Mouse (Mus musculus) forelimb bud, embryonic 11.5 days (tissue): ENCODE measurements around the gene Pgm2l1.

ENCODE experiments used
- DNase-seq: peaks from one replicate; pipeline ENCODE4 v3.0.0-alpha.2; 2012; ENCODE audit warnings: low read depth, low spot score

The Pgm2l1 gene

DNA sequence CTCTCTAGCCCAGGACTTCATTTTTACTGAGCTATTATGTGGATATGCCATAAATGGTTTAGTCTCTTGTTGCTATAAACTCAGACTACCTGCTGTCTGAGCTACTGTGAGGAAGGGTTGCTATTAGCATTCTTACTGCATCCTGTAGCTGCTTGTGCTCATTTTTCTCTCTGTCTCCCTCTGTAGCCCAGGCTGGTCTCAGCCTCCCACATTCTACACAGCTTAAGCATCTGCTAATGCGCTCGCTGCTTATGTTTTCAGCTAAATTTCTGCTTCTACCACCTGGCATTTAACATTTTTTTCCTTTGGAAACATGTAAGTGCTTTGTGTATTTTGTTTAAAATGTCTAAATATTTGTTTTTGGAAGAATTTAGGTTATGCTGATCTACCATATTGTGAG lies 68.6 kb downstream of the Pgm2l1 start:
- DNase-seq = no peak

DNA sequence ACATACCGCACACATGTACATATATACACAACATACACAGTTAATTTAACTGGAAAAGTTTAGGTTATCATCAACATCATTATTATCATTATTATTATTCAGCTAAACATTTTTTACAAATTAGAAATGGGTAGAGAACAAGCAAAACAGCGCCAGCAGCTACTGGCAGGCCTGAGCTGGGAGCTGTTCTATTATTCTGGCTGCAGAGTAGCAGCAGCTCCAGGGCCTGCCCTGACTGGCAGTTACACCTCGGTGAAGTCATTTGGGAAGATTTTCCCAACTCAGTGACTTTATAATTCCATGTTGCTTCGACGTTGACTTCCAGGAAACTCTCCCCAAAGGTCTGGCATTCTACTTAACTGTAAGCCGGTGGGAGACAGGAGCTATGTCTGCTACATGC lies 69.5 kb downstream of the Pgm2l1 start:
- no peak for DNase-seq

- DNase-seq = peak; percentile 37
Observed at GRCm38 (mm10) chr7:100298861-100299510, 71.8 kb downstream of the Pgm2l1 start.

DNA sequence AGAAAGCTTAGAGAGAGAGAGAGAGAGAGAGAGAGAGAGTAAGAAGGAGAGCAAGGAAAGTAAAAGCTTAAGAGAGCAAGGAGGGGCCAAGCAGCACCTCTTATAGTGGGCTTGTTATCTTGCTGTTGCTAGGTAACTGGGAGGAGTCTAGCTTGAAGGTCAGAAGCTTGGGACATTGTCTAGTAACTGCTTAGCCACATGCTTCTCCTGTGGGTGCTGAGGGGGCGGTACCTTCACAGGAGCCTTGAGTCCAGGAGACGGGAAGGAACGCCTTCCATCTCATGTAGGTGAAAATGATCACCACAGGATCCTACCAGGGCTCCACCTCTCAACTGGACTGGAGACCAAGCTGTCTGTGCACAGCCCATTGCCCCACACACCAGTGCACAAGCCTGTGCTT lies 74.2 kb downstream of the Pgm2l1 start:
- DNase-seq = no peak

DNA sequence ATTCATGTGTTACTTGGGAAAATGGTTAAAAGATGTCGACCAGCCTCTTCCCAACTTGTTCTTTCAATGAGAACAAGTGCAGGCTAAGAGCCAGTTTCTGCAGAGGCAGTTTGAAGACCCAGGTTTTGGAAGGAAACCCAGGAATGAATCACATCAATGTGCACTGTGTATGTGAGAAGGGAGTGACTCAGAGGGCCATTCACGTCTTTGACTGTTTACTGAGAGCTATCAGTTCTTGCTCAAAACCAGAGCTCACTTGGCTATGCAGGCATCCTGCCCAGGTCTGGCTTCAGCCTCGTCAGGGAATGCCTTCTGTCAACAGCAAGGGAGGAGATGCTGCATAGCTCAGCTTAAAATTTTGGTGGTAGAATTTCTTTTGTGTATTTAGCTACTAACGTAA lies 75.1 kb downstream of the Pgm2l1 start:
- DNase-seq = no peak

GRCm38 (mm10) chr7:100305894-100306293 lies 78.7 kb downstream of the Pgm2l1 start:
- no peak for DNase-seq

DNA sequence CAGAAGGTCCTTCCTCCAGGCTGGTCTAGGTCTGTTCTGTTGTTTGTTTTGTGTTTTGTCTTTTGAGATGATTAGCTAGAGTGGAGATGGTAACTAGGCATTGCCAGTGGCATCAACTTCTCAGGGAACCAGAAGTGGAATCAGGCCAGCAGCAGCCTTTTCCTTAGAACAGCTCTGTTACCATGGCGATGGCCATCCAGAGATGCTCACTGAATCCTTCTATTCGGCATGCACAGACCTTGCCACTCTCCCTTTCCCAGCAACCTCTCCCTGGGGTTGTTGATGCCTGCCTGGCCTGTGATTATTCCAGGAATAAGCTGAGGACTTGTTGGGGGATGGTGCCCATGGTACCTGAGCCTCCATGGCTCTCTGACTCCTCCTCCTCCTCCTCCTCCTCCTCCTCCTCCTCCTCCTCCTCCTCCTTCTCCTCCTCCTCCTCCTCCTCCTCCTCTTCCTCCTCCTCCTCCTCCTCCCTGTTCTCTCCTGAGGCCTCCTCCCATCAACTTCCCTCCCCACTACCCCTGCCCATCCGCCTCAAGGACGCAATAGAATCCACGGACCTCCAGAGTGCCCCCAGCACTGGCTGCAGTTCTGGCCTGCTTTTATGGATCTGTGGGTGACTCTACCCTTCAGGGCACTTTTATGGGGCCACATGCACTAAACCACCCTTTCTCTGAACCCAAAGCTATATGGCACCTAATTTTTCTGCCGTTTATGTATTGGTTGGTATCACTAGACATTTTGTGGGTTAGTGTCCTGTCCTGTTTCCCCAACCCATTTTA lies 80.9 kb downstream of the Pgm2l1 start:
- DNase-seq = no peak

- no peak for DNase-seq
Observed at GRCm38 (mm10) chr7:100309216-100309615, 82.0 kb downstream of the Pgm2l1 start.

DNA sequence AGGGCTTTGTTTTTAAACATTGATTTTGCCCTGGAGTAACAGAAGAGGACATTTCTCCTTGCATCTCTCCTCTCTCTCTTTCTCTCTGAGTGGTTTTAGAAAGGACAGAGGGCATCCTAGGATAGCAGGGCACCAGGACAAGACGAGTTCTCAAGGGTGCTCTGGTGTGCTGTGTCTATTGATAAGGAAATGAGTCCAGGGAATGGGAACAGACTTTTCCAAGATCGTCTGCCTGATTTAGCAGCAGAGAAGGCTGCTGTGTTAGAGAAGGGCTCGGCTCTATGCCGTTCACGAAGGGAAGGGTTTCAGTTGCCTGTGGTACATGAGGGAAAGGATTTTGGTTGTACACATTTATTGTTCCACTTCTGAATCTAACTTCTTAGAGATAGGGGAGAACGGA lies 82.5 kb downstream of the Pgm2l1 start:
- DNase-seq = no peak

- DNase-seq = no peak
Observed at GRCm38 (mm10) chr7:100310290-100310689, 83.1 kb downstream of the Pgm2l1 start.

GRCm38 (mm10) chr7:100312716-100313115 lies 85.5 kb downstream of the Pgm2l1 start:
- no peak for DNase-seq

GRCm38 (mm10) chr7:100316924-100317323 lies 89.7 kb downstream of the Pgm2l1 start:
- no peak for DNase-seq

DNA sequence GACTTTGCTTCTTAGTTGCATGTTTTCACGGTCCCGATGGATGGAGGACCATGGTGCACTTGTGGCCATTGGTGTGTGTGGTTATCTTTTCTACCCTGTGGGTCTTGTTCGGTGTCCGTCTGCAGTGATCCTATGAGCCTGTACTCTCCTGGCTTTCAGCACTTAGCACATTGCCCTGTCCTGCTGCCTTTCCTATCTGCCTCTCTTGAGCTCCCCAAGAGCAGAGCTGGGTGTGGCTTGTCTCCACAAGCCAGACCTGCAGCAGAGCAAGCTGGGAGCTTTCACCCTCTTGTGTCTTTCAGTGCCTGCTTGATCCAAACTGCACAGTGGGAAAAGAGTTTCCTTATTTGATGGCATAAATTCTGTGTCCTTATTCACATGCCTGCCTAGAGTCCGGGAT lies 90.3 kb downstream of the Pgm2l1 start:
- no peak for DNase-seq

DNA sequence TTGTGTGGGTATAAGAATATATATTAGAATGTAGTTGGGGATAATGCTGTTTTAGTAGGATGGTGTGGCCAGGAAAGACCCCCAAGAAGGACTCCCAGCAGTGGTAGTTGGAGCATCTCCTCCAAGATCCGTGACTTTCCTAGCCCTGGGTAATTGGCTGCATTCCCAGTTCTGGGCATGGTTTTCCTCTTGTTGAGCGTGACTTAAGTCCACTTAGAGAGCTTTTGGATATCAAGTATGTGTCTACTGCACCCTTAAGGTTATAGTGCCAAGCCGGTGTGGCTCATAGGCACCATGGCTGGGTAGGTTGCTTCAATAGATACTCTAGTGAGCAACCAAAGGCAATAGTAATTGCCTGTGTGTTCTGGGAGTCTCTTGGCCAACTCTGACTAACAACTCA lies 96.5 kb downstream of the Pgm2l1 start:
- no peak for DNase-seq

- DNase-seq = peak; percentile 19
Observed at GRCm38 (mm10) chr7:100325482-100325881, 98.3 kb downstream of the Pgm2l1 start.

GRCm38 (mm10) chr7:100327514-100327913 lies 100.3 kb downstream of the Pgm2l1 start:
- no peak for DNase-seq
